In the genomic region with DNA sequence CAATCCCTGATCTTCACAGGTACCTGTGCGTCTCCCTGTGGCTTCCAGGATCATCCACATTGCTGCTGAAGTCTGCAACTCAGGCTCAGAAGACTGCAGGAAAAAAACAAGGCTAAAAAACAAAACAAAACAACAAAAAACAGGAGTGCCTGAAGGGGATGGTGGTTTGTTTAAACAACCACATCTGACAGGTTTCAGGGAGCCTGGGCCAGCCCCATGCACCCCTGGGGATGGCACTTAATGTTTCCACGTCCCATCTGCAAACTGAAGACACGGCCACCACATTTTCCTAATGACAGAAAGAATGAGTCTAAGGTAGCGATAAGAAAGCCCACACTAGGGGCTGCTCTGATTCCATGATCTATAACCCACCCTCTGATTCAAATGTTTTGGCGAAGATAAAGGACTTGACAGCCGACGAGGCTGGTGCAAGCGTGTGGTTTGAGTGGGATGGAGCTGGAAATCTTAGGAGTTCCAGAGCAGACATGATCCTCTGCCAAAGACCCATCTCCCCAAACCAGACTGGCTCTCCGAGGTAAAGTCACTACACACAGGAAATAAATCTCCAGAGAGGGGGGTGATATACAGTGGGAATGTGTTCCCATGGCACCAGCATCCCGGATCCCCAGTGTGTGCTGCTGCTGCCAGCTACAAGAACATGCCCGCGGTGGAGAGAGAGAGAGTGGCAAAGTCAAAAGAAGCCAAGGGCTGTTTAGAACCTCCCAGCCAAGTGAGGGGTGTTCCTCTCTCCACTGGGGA, we compare ENCODE assay signal across 11 mouse cellular contexts. TPM values are rescaled to one million over a fixed set of nuclear protein-coding genes. Genes with fewer than 3 reads are reported as not detected.
DNase-seq lines count a peak whose midpoint lies in the region; ATAC-seq and TF ChIP-seq lines count a peak whose summit lies in the region.
"Had no signal": no experiment of that assay in that cellular context is flagged by ENCODE, and none has a peak within 500 bp of the region (broad histone marks: within the 10 kb centered on the region; RNA-seq: fewer than 3 reads in every experiment).

A gene (minus strand): TSS at position 282 of the 759 bp plus-strand sequence.

- no peaks in the 10 kb centered on the region for H3K27me3 ChIP-seq in cerebellum, adult 2 months (ENCODE audit: control insufficient read depth, insufficient read depth, low read length)
- H3K27me3 ChIP-seq in hindbrain, embryonic 14.5 days (ENCODE audit: control insufficient read depth, insufficient read depth, low read length), result no peaks in the 10 kb centered on the region
- peaks cover 21% of the 10 kb centered on the region for H3K27me3 ChIP-seq in midbrain, embryonic 10.5 days (ENCODE audit: low read depth, poor library complexity, severe bottlenecking)

- no peak for ATAC-seq in hindbrain, embryonic 14.5 days (ENCODE audit: low FRiP score)
- ATAC-seq in monocyte, adult 5-6 weeks (replicated peaks; ENCODE audit: insufficient number of reproducible peaks, low FRiP score, low TSS enrichment, poor library complexity, severe bottlenecking), result no peak

- H3K4me3 ChIP-seq in cerebellum, adult 2 months (replicated peaks; ENCODE audit: insufficient read depth, low read depth, low read length), result peak within 1 kb of the TSS; percentile 96
- peak within 1 kb of the TSS; percentile 84 for H3K4me3 ChIP-seq in cortical plate, adult 2 months (ENCODE audit: insufficient read depth, low read length)
- peak within 1 kb of the TSS; percentile 32 for H3K4me3 ChIP-seq in hindbrain, embryonic 14.5 days (replicated peaks; ENCODE audit: low read length)
- peak within 1 kb of the TSS; percentile 45 for H3K4me3 ChIP-seq in midbrain, embryonic 10.5 days
- H3K4me3 ChIP-seq: myocyte had no signal

- peak within 1 kb of the TSS; percentile 55 for H3K9ac ChIP-seq in hindbrain, embryonic 14.5 days

- H3K4me2 ChIP-seq in hindbrain, embryonic 14.5 days (replicated peaks), result peak within 1 kb of the TSS; percentile 55

- TF ChIP-seq POLR2A in cerebellum, adult 2 months (IDR thresholded peaks at IDR 0.05; ENCODE audit: borderline replicate concordance, insufficient read depth, low read length), result no peak
- no peak for TF ChIP-seq POLR2A in cortical plate, adult 2 months (IDR thresholded peaks at IDR 0.05; ENCODE audit: extremely low read depth, insufficient read depth, low read length)

- WGBS in cerebellum, adult 2 months, result 20% methylated on average over 12 of the region's 12 CpGs
- WGBS in hindbrain, embryonic 14.5 days, result 51% methylated on average over 12 of the region's 12 CpGs
- 72% methylated on average over 12 of the region's 12 CpGs for WGBS in midbrain, embryonic 10.5 days

- no peak for DNase-seq in cerebellum, adult 2 months
- no peak for DNase-seq in cerebellum, adult 11 months
- no peak for DNase-seq in hindbrain, embryonic 14.5 days (ENCODE audit: low spot score)
- DNase-seq in midbrain, embryonic 10.5 days (ENCODE audit: low spot score), result no peak
- no peak for DNase-seq in c-Kit-positive CD71-positive TER-119-positive erythroid progenitor cells, embryonic 14.5 days (ENCODE audit: low spot score)
- DNase-seq in embryo, embryonic 9.5 days (ENCODE audit: extremely low spot score), result no peak

- no peaks in the 10 kb centered on the region for H3K36me3 ChIP-seq in hindbrain, embryonic 14.5 days (replicated peaks; ENCODE audit: control insufficient read depth, insufficient read depth)
- H3K36me3 ChIP-seq in midbrain, embryonic 10.5 days, result no peaks in the 10 kb centered on the region

- TF ChIP-seq CTCF in cerebellum, adult 2 months (IDR thresholded peaks at IDR 0.05; ENCODE audit: borderline replicate concordance, insufficient read depth, low read depth, low read length), result no peak
- no peak for TF ChIP-seq CTCF in cortical plate, adult 2 months (IDR thresholded peaks at IDR 0.05; ENCODE audit: extremely low read depth, insufficient read depth, low read length)

- H3K27ac ChIP-seq in cerebellum, adult 2 months (ENCODE audit: insufficient read depth, low read length), result peak within 1 kb of the TSS; percentile 86
- peak within 1 kb of the TSS; percentile 5; the same call in 1 of the 2 replicates for H3K27ac ChIP-seq in cortical plate, adult 2 months (ENCODE audit: insufficient read depth, low read length)
- peak within 1 kb of the TSS; percentile 61 for H3K27ac ChIP-seq in hindbrain, embryonic 14.5 days
- H3K27ac ChIP-seq in midbrain, embryonic 10.5 days (replicated peaks), result 0 out of 2 replicates have a peak within 1 kb of the TSS, but pooled peaks have one; percentile 28

- peaks cover 16% of the 10 kb centered on the region for H3K4me1 ChIP-seq in cerebellum, adult 2 months (ENCODE audit: control insufficient read depth, insufficient read depth, low read length)
- peaks cover 12% of the 10 kb centered on the region for H3K4me1 ChIP-seq in cortical plate, adult 2 months (ENCODE audit: control insufficient read depth, insufficient read depth, low read length)
- peaks cover 26% of the 10 kb centered on the region for H3K4me1 ChIP-seq in hindbrain, embryonic 14.5 days (replicated peaks; ENCODE audit: control insufficient read depth, insufficient read depth, low read length)
- H3K4me1 ChIP-seq in midbrain, embryonic 10.5 days, result peaks cover 17% of the 10 kb centered on the region

- H3K9me3 ChIP-seq in hindbrain, embryonic 14.5 days (ENCODE audit: control insufficient read depth, low read length), result no peaks in the 10 kb centered on the region
- H3K9me3 ChIP-seq in midbrain, embryonic 10.5 days (replicated peaks), result no peaks in the 10 kb centered on the region

RNA-seq across cellular contexts. Expression of the gene that starts here (rescaled TPM):
- 277 and 287 TPM in 2 replicates for polyA plus RNA-seq in cerebellum, adult 2 months (2012; rRNA removed)
- 256 and 278 TPM in 2 replicates for polyA plus RNA-seq in cortical plate, adult 2 months (2012; rRNA removed)
- polyA plus RNA-seq in hindbrain, embryonic 14.5 days (2014; fragmentation: Nextera tagmentation; extraction: Ambion mirVana), result 28.6 and 33.7 TPM in 2 replicates
- polyA plus RNA-seq in midbrain, embryonic 10.5 days (2016; fragmentation: Nextera tagmentation; extraction: Ambion mirVana), result 0.10 and 0.47 TPM in 2 replicates
- not detected in 3 replicates for total RNA-seq in monocyte, adult 5-6 weeks (2017)
- total RNA-seq: common myeloid progenitor, adult 5-6 weeks had no signal
- polyA plus RNA-seq: lung, adult 2 months had no signal

Comparison
In these comparisons a context has a peak if more than half of its experiments do, and no peak if none do; other contexts are left out.
1. RNA of the gene that starts here (polyA plus RNA-seq): 256 to 278 TPM in cortical plate, adult 2 months, 277 to 287 TPM in cerebellum, adult 2 months and 28.6 to 33.7 TPM in hindbrain, embryonic 14.5 days; 0.10 to 0.47 TPM in midbrain, embryonic 10.5 days; every median in the first group is over 10 times any median in the second.
2. H3K27ac ChIP-seq: peak in every context shown above with its lines; median percentile 86 in cerebellum, adult 2 months; 61 in hindbrain, embryonic 14.5 days; 28 in midbrain, embryonic 10.5 days; 5 in cortical plate, adult 2 months.
3. H3K4me3 ChIP-seq: peak in every context shown above with its lines; median percentile 96 in cerebellum, adult 2 months; 84 in cortical plate, adult 2 months; 45 in midbrain, embryonic 10.5 days; 32 in hindbrain, embryonic 14.5 days.